In genomic region chr9:46194809-46195208, GRCm38 (mm10) we compare ENCODE assay signal across 38 mouse cellular contexts. TPM values are rescaled to one million over a fixed set of nuclear protein-coding genes. Genes with fewer than 3 reads are reported as not detected.
"Had no signal": no experiment of that assay in that cellular context is flagged by ENCODE, and none has a peak within 500 bp of the region (broad histone marks: within the 10 kb centered on the region; RNA-seq: fewer than 3 reads in every experiment).

No protein-coding gene starts in this region.

- DNase-seq: forebrain, postnatal 0 days; gastrocnemius, postnatal 14 days; gastrocnemius, postnatal 36 days; heart, adult 18-20 months; kidney, adult 11 months; kidney, adult 2 months; kidney, adult 9 months; kidney, postnatal 14 days; kidney, postnatal 36 days; layer of hippocampus, adult 9-11 months; layer of hippocampus, postnatal 36 days; left cerebral cortex, postnatal 4 days had no signal

- H3K27ac ChIP-seq: heart, embryonic 15.5 days; hindbrain, embryonic 12.5 days; hindbrain, embryonic 14.5 days; hindbrain, postnatal 0 days; kidney, embryonic 15.5 days; kidney, postnatal 0 days; limb, embryonic 13.5 days; limb, embryonic 15.5 days; liver, embryonic 12.5 days; liver, embryonic 14.5 days had no signal

- H3K4me2 ChIP-seq: heart, embryonic 12.5 days; heart, embryonic 15.5 days; hindbrain, embryonic 12.5 days; hindbrain, embryonic 14.5 days; kidney, embryonic 15.5 days; limb, embryonic 13.5 days; limb, embryonic 15.5 days; liver, embryonic 12.5 days had no signal

- H3K4me3 ChIP-seq: heart, embryonic 12.5 days; heart, embryonic 15.5 days; hindbrain, embryonic 12.5 days; kidney, embryonic 15.5 days; limb, embryonic 13.5 days; limb, embryonic 15.5 days; liver, embryonic 12.5 days had no signal

- H3K4me1 ChIP-seq: hindbrain, embryonic 12.5 days; limb, embryonic 13.5 days; limb, embryonic 15.5 days had no signal

- ATAC-seq: forebrain, postnatal 0 days; hindbrain, postnatal 0 days; intestine, embryonic 16.5 days; liver, embryonic 12.5 days had no signal

- H3K27me3 ChIP-seq: heart, embryonic 12.5 days; heart, embryonic 15.5 days; hindbrain, embryonic 12.5 days; kidney, embryonic 15.5 days; limb, embryonic 13.5 days; limb, embryonic 15.5 days; liver, embryonic 12.5 days had no signal

- H3K9ac ChIP-seq: forebrain, postnatal 0 days; heart, embryonic 12.5 days; heart, embryonic 15.5 days; hindbrain, embryonic 12.5 days; kidney, embryonic 15.5 days; limb, embryonic 13.5 days; limb, embryonic 15.5 days; liver, embryonic 12.5 days; liver, embryonic 14.5 days had no signal

- H3K9me3 ChIP-seq: heart, embryonic 12.5 days; heart, embryonic 15.5 days; hindbrain, embryonic 12.5 days; kidney, embryonic 15.5 days; limb, embryonic 13.5 days; limb, embryonic 15.5 days; liver, embryonic 12.5 days had no signal

RNA-seq across cellular contexts. Expression of gene Apoa1, which starts 33.6 kb away (rescaled TPM):
- total RNA-seq: gastrocnemius, postnatal 14 days; heart, adult 18-20 months; heart, postnatal 25 days; hematopoietic stem cell, adult 5-6 weeks; layer of hippocampus, postnatal 36 days; left cerebral cortex, adult 18-20 months; left cerebral cortex, postnatal 25 days had no signal

RNA-seq across cellular contexts. Expression of gene Apoc3, which starts 40.6 kb away (rescaled TPM):
- total RNA-seq: forebrain, postnatal 0 days; gastrocnemius, postnatal 14 days; heart, postnatal 25 days; hematopoietic stem cell, adult 5-6 weeks; hindbrain, postnatal 0 days; layer of hippocampus, postnatal 14 days; left cerebral cortex, postnatal 10 days; left cerebral cortex, postnatal 4 days had no signal
- polyA plus RNA-seq: heart, embryonic 12.5 days; heart, embryonic 15.5 days; heart, postnatal 0 days; hindbrain, embryonic 12.5 days; hindbrain, embryonic 14.5 days; hindbrain, postnatal 0 days; limb, embryonic 11.5 days; limb, embryonic 13.5 days; limb, embryonic 15.5 days had no signal

RNA-seq across cellular contexts. Expression of gene Apoa4, which starts 45.7 kb away (rescaled TPM):
- total RNA-seq: forebrain, postnatal 0 days; gastrocnemius, adult 18-20 months; gastrocnemius, adult 8-10 months; gastrocnemius, postnatal 14 days; gastrocnemius, postnatal 36 days; heart, adult 18-20 months; heart, postnatal 25 days; hematopoietic stem cell, adult 5-6 weeks; hindbrain, postnatal 0 days; layer of hippocampus, adult 18-20 months; layer of hippocampus, adult 8-10 months; layer of hippocampus, postnatal 14 days; layer of hippocampus, postnatal 36 days; left cerebral cortex, adult 18-20 months; left cerebral cortex, adult 8-10 months; left cerebral cortex, postnatal 10 days; left cerebral cortex, postnatal 25 days; left cerebral cortex, postnatal 4 days had no signal
- polyA plus RNA-seq: forebrain, postnatal 0 days; gonadal fat pad, adult 2 months; heart, postnatal 0 days; hindbrain, embryonic 12.5 days; hindbrain, embryonic 14.5 days; hindbrain, postnatal 0 days; kidney, embryonic 15.5 days; limb, embryonic 11.5 days; limb, embryonic 15.5 days; liver, embryonic 12.5 days had no signal
